Mouse (Mus musculus) midbrain, embryonic 14.5 days (tissue): ENCODE results near the gene Hip1. TPM values are rescaled to one million over a fixed set of nuclear protein-coding genes. Genes with fewer than 3 reads are reported as not detected.
"Not testable (repeated sequence)": the region's sequence is repeated elsewhere in the genome, so short reads cannot be mapped to it uniquely, and the experiment has no call there.

Experiments used
- ATAC-seq: fragments of 200-750 bp; cut with Nextera tagmentation; 2 replicates; pipeline ENCODE4 v1.8.0; 2017; ENCODE audit warnings: moderate number of reproducible peaks, moderate library complexity; ENCODE audit not compliant: low FRiP score, low TSS enrichment
- DNase-seq: peaks from one replicate; pipeline ENCODE4 v3.0.0-alpha.2; 2015
- H3K27ac ChIP-seq: fragments of 300-500 bp; sonication (generic); replicated peaks from 2 replicates; pipeline ENCODE4 v1.5.1; 2014; ENCODE audit warnings: mild to moderate bottlenecking, low read depth, low read length, moderate library complexity
- H3K27me3 ChIP-seq: fragments of 300-500 bp; sonication (generic); 2 replicates; pipeline ENCODE4 v1.6.1; 2014; ENCODE audit warnings: low read length, control low read depth, mixed read lengths; ENCODE audit not compliant: control insufficient read depth, insufficient read depth
- H3K36me3 ChIP-seq: fragments of 300-500 bp; sonication (generic); 2 replicates; pipeline ENCODE4 v1.6.1; 2014; ENCODE audit warnings: low read length, control low read depth; ENCODE audit not compliant: control insufficient read depth, insufficient read depth
- H3K4me1 ChIP-seq: fragments of 300-500 bp; sonication (generic); 2 replicates; pipeline ENCODE4 v1.6.1; 2014; ENCODE audit warnings: mild to moderate bottlenecking, antibody characterized with exemption, low read length, control low read depth; ENCODE audit not compliant: control insufficient read depth, insufficient read depth
- H3K4me2 ChIP-seq: fragments of 300-500 bp; sonication (generic); 2 replicates; pipeline ENCODE4 v1.6.1; 2014; ENCODE audit warnings: mild to moderate bottlenecking, low read length, moderate library complexity
- H3K4me3 ChIP-seq: fragments of 300-500 bp; sonication (generic); replicated peaks from 2 replicates; pipeline ENCODE4 v1.5.1; 2014; ENCODE audit warnings: low read depth, low read length
- H3K9ac ChIP-seq: fragments of 300-500 bp; sonication (generic); replicated peaks from 2 replicates; pipeline ENCODE4 v1.6.1; 2014; ENCODE audit warnings: mild to moderate bottlenecking, low read length, moderate library complexity
- H3K9me3 ChIP-seq: fragments of 300-500 bp; sonication (generic); 2 replicates; pipeline ENCODE4 v1.6.1; 2016; ENCODE audit warnings: low read length, control low read depth, mixed read lengths; ENCODE audit not compliant: control insufficient read depth
- WGBS: fragments of 180-500 bp; shearing (Covaris S2); extraction: QIAGEN DNeasy Blood & Tissue Kit; methylation state at CpG from one replicate; pipeline ENCODE4 v1.1.7; 2014; 5-methylcytosine and 5-hydroxymethylcytosine counted together
- polyA plus RNA-seq: library from polyadenylated mRNA; unstranded; fragments of >200 nt; fragmentation: Nextera tagmentation; extraction: Ambion mirVana; gene quantifications from 2 replicates; pipeline ENCODE4 v1.2.1, GENCODE M21; 2014

Gene Hip1
- polyA plus RNA-seq, 1 experiment from 2014 or later: 42.0 TPM

DNA sequence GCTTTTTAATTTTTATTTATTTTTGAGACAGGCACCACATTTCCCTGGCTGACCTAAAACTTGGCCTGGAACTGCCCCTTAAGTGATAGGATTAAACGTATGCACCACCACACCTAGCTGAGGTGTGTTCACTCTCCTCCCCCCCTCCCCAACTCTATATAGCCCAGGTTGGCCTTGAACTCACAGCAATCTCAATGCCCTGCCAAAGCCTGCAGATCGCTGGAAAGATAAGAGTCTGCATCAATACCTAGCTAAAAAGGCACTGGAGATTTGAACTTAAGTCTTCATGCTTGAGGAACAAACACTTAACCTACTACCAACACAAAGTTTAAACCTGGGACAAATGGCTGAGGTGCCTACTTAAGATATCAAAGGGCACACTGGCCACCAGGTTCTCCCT lies 52.8 kb downstream of the Hip1 start:
- Histone ChIP-seq H3K4me2 (no peak overlapping the region), H3K27me3 (no peaks in the 10 kb centered on the region), H3K9me3 (no peaks in the 10 kb centered on the region), H3K36me3 (no peaks in the 10 kb centered on the region), H3K27ac (no peak overlapping the region), H3K4me3 (no peak overlapping the region), H3K9ac (no peak overlapping the region), H3K4me1 (peaks cover 15% of the 10 kb centered on the region)
- DNase-seq (no peak), ATAC-seq (no peak)
- 96% methylated on average over 2 of the region's 2 CpGs for WGBS

DNA sequence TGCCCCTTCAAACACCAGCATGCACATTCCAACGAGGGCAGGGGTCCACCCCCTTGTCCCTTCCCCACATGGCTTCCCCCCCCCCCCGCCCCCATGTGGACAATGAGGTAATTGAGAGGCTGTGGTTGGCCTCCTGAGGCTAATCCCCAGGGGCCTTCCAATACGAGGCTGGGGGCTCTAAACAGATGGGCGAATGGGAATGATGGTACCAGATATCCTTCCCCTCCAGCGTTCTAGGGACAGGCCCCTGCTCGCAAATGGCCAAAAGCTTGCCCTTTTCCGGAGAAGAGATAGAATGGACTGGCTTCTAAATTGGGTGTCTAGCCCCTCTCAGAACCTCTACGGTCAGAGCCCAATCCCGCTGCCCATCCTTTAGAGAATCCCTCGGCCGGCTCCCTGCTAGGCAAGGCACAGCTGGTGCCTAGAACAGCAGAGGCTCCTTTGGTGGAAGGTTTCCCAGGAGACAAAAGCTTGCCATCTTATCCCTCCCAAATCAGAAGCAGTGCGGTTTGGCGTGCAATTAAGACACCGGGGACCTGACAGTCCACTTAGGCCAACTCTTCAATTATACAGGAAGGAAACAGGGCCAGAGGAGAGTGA lies 55.1 kb downstream of the Hip1 start:
- WGBS: 1% methylated on average over 14 of the region's 14 CpGs
- peak; percentile 3; the same call in 1 of the 2 replicates for ATAC-seq

DNA sequence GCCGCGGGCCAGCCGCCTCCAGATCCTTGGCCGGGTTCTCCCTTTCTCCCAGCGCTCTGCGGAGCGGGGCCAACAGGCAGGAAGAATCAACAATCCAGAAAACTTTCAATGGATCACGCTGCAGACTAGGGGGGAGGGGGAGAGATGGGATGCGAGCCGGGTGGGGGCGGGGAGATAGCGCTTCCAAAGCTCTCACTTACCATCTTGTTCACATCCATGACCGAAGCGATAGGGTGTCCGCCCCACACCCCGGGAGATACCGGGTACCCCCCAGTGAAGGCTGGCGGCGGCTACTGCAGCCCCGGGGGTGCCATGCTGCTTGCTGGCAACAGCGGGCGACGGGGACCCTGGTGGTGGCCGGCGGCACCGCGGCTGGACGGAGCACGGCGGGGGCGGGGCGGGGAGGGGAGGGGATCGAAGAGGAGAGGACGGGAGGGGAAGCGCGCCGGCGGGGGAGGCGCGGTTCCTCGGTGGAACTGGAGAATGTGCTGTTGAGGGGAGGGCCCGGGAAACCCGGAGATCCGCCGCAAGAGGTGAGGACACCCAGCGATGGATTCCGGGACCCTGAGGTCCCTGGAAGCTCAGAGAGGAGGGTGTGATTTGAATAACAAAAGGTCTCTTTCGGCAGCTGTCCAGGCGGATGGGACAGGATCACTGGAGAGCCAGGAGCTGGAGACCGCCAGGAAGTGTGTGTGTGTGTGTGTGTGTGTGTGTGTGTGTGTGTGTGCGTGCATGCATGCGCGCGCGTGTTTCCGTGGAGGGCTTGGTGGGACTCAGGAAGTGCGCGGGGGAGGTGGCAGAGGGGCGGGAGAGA lies 55.8 kb downstream of the Hip1 start:
- peak overlapping the region; percentile 90 for H3K4me2 ChIP-seq
- H3K4me1 ChIP-seq: peaks cover 15% of the 10 kb centered on the region
- no peaks in the 10 kb centered on the region for H3K36me3 ChIP-seq
- peak overlapping the region; percentile 64 for H3K4me3 ChIP-seq
- H3K27ac ChIP-seq: peak overlapping the region; percentile 95
- no peaks in the 10 kb centered on the region for H3K27me3 ChIP-seq
- ATAC-seq (peak; percentile 86), DNase-seq (peak; percentile 89)
- under 1% methylated on average over 58 of the region's 59 CpGs for WGBS
- H3K9ac ChIP-seq: peak overlapping the region; percentile 72
- H3K9me3 ChIP-seq: no peaks in the 10 kb centered on the region

More for the DNA sequence above, 55.1 kb downstream of the Hip1 start:
- no peak for DNase-seq
- peak overlapping the region; percentile 64 for H3K4me3 ChIP-seq
- H3K4me2 ChIP-seq: peak overlapping the region; percentile 90
- no peaks in the 10 kb centered on the region for H3K9me3 ChIP-seq
- peaks cover 15% of the 10 kb centered on the region for H3K4me1 ChIP-seq
- no peaks in the 10 kb centered on the region for H3K36me3 ChIP-seq
- peak overlapping the region; percentile 72 for H3K9ac ChIP-seq
- no peaks in the 10 kb centered on the region for H3K27me3 ChIP-seq
- peak overlapping the region; percentile 95 for H3K27ac ChIP-seq

DNA sequence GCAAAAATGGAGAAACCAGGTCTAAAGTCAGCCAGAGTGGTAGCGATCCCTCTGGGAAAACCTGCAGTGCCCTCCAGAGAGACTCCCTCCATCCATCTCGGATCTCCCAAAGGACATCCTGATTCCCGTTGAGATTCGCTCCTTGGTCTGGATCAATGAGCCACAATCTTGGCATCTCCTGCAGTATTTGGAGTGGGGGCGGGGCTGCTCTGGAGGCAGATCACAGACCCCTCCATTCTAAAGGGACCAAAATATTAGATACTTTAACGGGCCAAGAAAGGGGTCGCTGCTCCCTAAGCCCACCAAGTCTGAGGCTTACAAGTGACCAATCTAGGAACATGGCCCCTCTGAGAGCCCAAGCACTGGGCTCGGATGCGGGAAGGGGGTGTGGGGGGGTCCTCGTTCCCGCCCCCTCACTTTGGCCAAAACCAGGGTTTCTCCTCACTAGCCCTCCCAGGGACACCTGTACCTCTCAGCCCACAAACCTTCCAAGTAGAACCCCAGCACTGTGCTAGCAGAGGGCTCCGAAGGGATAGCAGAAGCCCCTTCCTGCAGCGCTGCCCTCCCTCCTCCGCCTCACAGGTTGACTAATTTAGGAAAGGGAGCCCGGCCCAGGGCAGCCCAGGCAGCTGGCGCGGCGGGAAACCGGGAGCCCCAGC lies 56.6 kb downstream of the Hip1 start:
- Histone ChIP-seq H3K36me3 (no peaks in the 10 kb centered on the region), H3K4me3 (peak overlapping the region; percentile 64), H3K27me3 (no peaks in the 10 kb centered on the region), H3K27ac (peak overlapping the region; percentile 95), H3K4me2 (peak overlapping the region; percentile 90), H3K4me1 (peaks cover 15% of the 10 kb centered on the region), H3K9ac (peak overlapping the region; percentile 72), H3K9me3 (no peaks in the 10 kb centered on the region)
- WGBS: 1% methylated on average over 19 of the region's 19 CpGs
- DNase-seq: peak; percentile 51
- ATAC-seq: peak; percentile 52; the same call in 1 of the 2 replicates

- 90% methylated on average over 3 of the region's 3 CpGs for WGBS
- no peak for DNase-seq
- no peak overlapping the region for H3K4me2 ChIP-seq
Measured at GRCm38 (mm10) chr5:135485289-135485688, 59.6 kb downstream of the Hip1 start.

GRCm38 (mm10) chr5:135483865-135484264 lies 61.1 kb downstream of the Hip1 start:
- not testable (repeated sequence) for H3K9me3 ChIP-seq, H3K27ac ChIP-seq, H3K9ac ChIP-seq, H3K4me2 ChIP-seq, H3K27me3 ChIP-seq, ATAC-seq, H3K36me3 ChIP-seq, H3K4me3 ChIP-seq, H3K4me1 ChIP-seq
- DNase-seq: peak; percentile 27
- WGBS: 92% methylated on average over 6 of the region's 6 CpGs

More at GRCm38 (mm10) chr5:135485289-135485688, 59.6 kb downstream of the Hip1 start:
- Histone ChIP-seq H3K4me1 (peaks cover 13% of the 10 kb centered on the region), H3K27me3 (no peaks in the 10 kb centered on the region), H3K36me3 (no peaks in the 10 kb centered on the region), H3K27ac (no peak overlapping the region), H3K4me3 (no peak overlapping the region), H3K9ac (no peak overlapping the region), H3K9me3 (no peaks in the 10 kb centered on the region)
- no peak for ATAC-seq

DNA sequence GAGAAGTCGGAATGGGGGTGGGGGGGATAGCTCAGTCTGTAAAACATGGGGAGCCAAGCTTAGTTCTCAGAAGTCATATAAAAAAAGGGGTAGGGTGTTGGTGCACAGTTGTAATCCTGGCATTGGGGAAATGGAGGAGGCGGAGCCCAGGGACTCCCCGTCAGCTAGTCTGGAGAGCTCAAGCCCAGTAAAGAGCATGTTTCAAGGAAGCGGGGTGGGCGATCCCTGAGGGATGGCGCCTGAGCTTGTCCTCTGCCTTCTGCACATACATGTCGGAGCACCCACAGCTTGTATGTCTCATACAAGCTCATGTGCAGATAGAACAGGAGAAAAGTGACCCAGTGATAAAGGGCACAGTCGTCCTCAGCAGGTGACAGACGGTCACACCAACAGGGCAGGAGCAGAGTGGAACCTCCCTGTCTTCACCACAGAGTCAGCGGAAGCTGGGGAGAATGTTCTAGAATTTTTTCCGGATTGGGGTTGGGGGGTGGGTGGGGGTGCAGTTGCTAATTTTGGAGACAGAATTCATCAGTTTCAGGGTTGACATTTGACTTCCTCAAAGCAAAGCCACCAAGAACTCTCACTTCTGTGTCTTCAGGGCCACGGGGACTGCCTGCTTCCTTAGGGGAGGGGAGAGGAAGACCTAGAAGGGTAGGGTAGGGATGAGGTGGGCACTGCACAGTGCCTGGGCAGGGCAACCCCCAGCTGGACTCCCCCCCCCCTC lies 65.9 kb downstream of the Hip1 start:
- 93% methylated on average over 12 of the region's 12 CpGs for WGBS
- Histone ChIP-seq H3K27me3 (no peaks in the 10 kb centered on the region), H3K4me2 (no peak overlapping the region), H3K4me3 (no peak overlapping the region), H3K36me3 (no peaks in the 10 kb centered on the region), H3K9ac (no peak overlapping the region), H3K9me3 (no peaks in the 10 kb centered on the region), H3K27ac (no peak overlapping the region), H3K4me1 (no peaks in the 10 kb centered on the region)
- ATAC-seq (no peak), DNase-seq (no peak)

DNA sequence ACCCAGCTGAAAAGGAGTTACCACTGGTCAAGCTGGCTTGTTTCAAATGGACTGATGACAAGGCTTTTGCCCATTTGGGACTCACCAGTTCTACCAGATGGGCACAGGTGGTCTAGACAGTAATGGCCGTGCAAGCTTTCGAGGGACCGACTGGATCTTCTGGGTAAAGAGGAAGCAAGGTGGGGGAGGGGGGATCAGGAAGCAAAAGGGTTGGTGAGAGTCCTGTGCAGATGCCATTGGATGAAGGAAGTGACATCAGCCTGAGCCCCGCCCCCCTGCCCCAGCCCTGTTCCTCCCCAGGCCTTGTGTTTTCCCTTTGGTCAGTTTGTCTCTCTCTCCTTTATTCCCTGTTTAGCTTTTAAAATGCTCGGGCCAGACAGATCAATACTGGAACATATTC lies 68.7 kb downstream of the Hip1 start:
- DNase-seq: no peak
- no peak for ATAC-seq
- no peak overlapping the region for H3K27ac ChIP-seq
- 93% methylated on average over 5 of the region's 5 CpGs for WGBS
- H3K9me3 ChIP-seq: no peaks in the 10 kb centered on the region
- no peaks in the 10 kb centered on the region for H3K27me3 ChIP-seq
- no peaks in the 10 kb centered on the region for H3K4me1 ChIP-seq
- H3K36me3 ChIP-seq: no peaks in the 10 kb centered on the region
- no peak overlapping the region for H3K9ac ChIP-seq
- no peak overlapping the region for H3K4me2 ChIP-seq
- no peak overlapping the region for H3K4me3 ChIP-seq
